Mouse (Mus musculus): ENCODE data around the gene Ctsc.

GRCm38 (mm10) chr7:88320628-88321336, 42.9 kb downstream of the Ctsc start:
- TF ChIP-seq POLR2A (IDR thresholded peaks at IDR 0.05; ENCODE audit: insufficient read length, low read depth): no peak
- no peak for TF ChIP-seq USF1 (IDR thresholded peaks at IDR 0.05; ENCODE audit: low read depth)
- no peak for TF ChIP-seq TCF12 (IDR thresholded peaks at IDR 0.05; ENCODE audit: insufficient read depth, poor library complexity, severe bottlenecking)
- TF ChIP-seq MYOD1 (IDR thresholded peaks at IDR 0.05; ENCODE audit: control insufficient read depth in 1 of 3, insufficient read length in 2 of 3, low read depth in 2 of 3): no peak
- no peak for TF ChIP-seq POLR2AphosphoS2 (IDR thresholded peaks at IDR 0.05; ENCODE audit: insufficient read length, low read depth)

All from myocyte (in vitro differentiated cells).